Mouse (Mus musculus): ENCODE measurements around the gene Ptcd3.

GRCm38 (mm10) chr6:71951192-71951591 lies 42.6 kb upstream of the Ptcd3 start:
- TF ChIP-seq CTCF (IDR thresholded peaks at IDR 0.05; ENCODE audit: control insufficient read depth, insufficient read depth, insufficient read length) (no peak), MAX (IDR thresholded peaks at IDR 0.05) (no peak), CEBPB (IDR thresholded peaks at IDR 0.05; ENCODE audit: low read depth) (no peak)

All from C2C12 (cell line).